Mouse (Mus musculus): ENCODE data around the gene Txndc2. TPM values are rescaled to one million over a fixed set of nuclear protein-coding genes. Genes with fewer than 3 reads are reported as not detected.

Txndc2 gene
- total RNA-seq (2012; rRNA removed) (not detected in 2 replicates), polyA plus RNA-seq (2012; ENCODE audit: insufficient read depth in 1 of 2, insufficient read length in 2 of 2, low read depth in 1 of 2, low replicate concordance in 2 of 2, missing spikeins in 1 of 2) (not detected)

DNA sequence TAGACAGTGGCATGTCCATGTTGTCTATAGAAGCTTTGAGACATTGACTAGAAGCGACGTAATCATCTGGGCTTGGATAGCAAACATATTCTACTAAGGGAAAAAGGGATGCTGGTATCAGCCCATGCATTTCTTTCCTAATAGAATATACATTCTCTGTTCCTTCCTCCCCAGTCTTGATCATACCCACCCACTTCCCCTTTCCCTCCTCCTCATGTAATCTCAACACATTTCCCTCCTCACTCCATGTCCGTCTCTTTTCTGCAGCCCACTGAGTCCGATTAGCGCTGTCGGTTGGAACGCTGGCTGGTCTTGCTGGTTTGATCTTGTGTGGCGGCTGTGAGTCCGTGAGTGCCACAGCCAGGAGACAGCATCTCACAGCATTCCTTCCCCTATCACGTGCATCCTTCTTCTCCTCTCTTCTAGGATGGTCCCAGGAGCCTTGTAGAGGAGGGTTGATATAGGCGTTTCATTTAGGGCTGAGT, at the start of gene Txndc2:
TSS of gene Txndc2 (minus strand) at position 435 of the 485 bp plus-strand sequence.
- no peaks in the 10 kb centered on the region for H3K9me3 ChIP-seq (replicated peaks; ENCODE audit: insufficient read depth, low read length)
- H3K4me3 ChIP-seq (ENCODE audit: control insufficient read depth in 1 of 2, insufficient read depth in 1 of 2, low read depth in 2 of 2, low read length in 2 of 2): no peak within 1 kb of the TSS
- no peak within 1 kb of the TSS for H3K9ac ChIP-seq (ENCODE audit: control insufficient read depth, low read depth, low read length, poor library complexity, severe bottlenecking)
- peaks cover 0 to 2% of the 10 kb centered on the region in 2 experiments; a peak in 1 of 4 replicates for H3K27me3 ChIP-seq (ENCODE audit: control insufficient read depth in 1 of 2, insufficient read depth in 2 of 2, low read length in 2 of 2)
- H3K36me3 ChIP-seq (ENCODE audit: control insufficient read depth in 1 of 2, insufficient read depth in 2 of 2, low read length in 2 of 2): no peaks in the 10 kb centered on the region
- peak; percentile 25 for DNase-seq (ENCODE audit: low read depth, low spot score)
- no peak within 1 kb of the TSS for H3K27ac ChIP-seq (ENCODE audit: control insufficient read depth, low read depth, low read length)
- no peak for TF ChIP-seq BHLHE40 (IDR thresholded peaks at IDR 0.05; ENCODE audit: borderline replicate concordance, low read depth, low read length)
- TF ChIP-seq EP300 (IDR thresholded peaks at IDR 0.05; ENCODE audit: low read depth in 1 of 2, low read length in 2 of 2): no peak
- no peak for TF ChIP-seq E2F4 (IDR thresholded peaks at IDR 0.05; ENCODE audit: borderline replicate concordance, low read depth, low read length)
- TF ChIP-seq USF2 (IDR thresholded peaks at IDR 0.05; ENCODE audit: borderline replicate concordance in 1 of 2, insufficient read depth in 1 of 2, low read depth in 1 of 2, low read length in 2 of 2): no peak
- TF ChIP-seq HCFC1 (IDR thresholded peaks at IDR 0.05; ENCODE audit: low read depth, low read length): no peak
- no peak for TF ChIP-seq TAL1 (IDR thresholded peaks at IDR 0.05; ENCODE audit: low read length)
- no peak for TF ChIP-seq ZNF384 (IDR thresholded peaks at IDR 0.05; ENCODE audit: low read depth, low read length)
- no peak for TF ChIP-seq ZKSCAN1 (IDR thresholded peaks at IDR 0.05; ENCODE audit: low read depth, low read length)
- no peak for TF ChIP-seq TBP (IDR thresholded peaks at IDR 0.05; ENCODE audit: low read depth, low read length)
- no peak for TF ChIP-seq UBTF (IDR thresholded peaks at IDR 0.05; ENCODE audit: borderline replicate concordance, insufficient read depth, low read depth, low read length)
- TF ChIP-seq KAT2A (conservative IDR thresholded peaks at IDR 0.05; ENCODE audit: low read depth, low read length): no peak
- TF ChIP-seq GATA1 (IDR thresholded peaks at IDR 0.05; ENCODE audit: low read depth, low read length): no peak
- no peak for TF ChIP-seq ZMIZ1 (IDR thresholded peaks at IDR 0.05; ENCODE audit: low read depth, low read length)
- TF ChIP-seq JUND (IDR thresholded peaks at IDR 0.05; ENCODE audit: low read depth, low read length): no peak
- no peak for TF ChIP-seq MAZ (IDR thresholded peaks at IDR 0.05; ENCODE audit: low read depth, low read length)
- TF ChIP-seq ELF1 (IDR thresholded peaks at IDR 0.05; ENCODE audit: low read depth, low read length): no peak
- TF ChIP-seq GABPA (IDR thresholded peaks at IDR 0.05; ENCODE audit: low read depth, low read length): no peak
- no peak for TF ChIP-seq ETS1 (IDR thresholded peaks at IDR 0.05; ENCODE audit: low read depth, low read length)
- no peak for TF ChIP-seq ZC3H11A (IDR thresholded peaks at IDR 0.05; ENCODE audit: low read depth, low read length)
- TF ChIP-seq MYB (IDR thresholded peaks at IDR 0.05; ENCODE audit: low read depth, low read length): no peak
- H3K79me2 ChIP-seq (ENCODE audit: control insufficient read depth, insufficient read depth, low read length, poor library complexity): no peaks in the 10 kb centered on the region
- H3K4me1 ChIP-seq (ENCODE audit: control insufficient read depth in 1 of 2, insufficient read depth in 2 of 2, low read length in 2 of 2): no peaks in the 10 kb centered on the region

DNA sequence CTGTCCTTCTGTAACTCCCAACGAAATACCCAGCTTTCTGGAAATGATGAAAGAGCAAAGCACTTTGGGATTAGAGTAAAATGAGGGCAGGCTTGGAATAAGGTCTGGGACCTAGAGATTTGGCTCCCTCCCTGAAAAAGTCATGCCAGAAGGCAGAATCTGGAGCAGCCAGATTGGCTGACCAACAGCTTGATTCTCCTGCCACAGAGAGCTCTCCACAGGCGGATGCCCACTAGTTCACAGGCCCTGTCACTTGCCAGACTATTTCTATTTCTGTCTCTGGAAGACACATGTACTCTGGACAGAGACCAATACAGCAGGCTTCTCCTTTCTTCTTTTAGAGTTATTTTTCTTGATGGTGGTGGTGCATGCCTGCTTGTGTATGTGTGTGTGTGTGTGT, 41.8 kb upstream of the Txndc2 start:
- H3K36me3 ChIP-seq (ENCODE audit: control insufficient read depth in 1 of 2, insufficient read depth in 2 of 2, low read length in 2 of 2): no peaks in the 10 kb centered on the region
- H3K9ac ChIP-seq (ENCODE audit: control insufficient read depth, low read depth, low read length, poor library complexity, severe bottlenecking): no peak overlapping the region
- no peaks in the 10 kb centered on the region for H3K9me3 ChIP-seq (replicated peaks; ENCODE audit: insufficient read depth, low read length)
- no peak for DNase-seq (ENCODE audit: low read depth, low spot score)
- H3K4me3 ChIP-seq (ENCODE audit: control insufficient read depth in 1 of 2, insufficient read depth in 1 of 2, low read depth in 2 of 2, low read length in 2 of 2): no peak overlapping the region
- no peaks in the 10 kb centered on the region for H3K27me3 ChIP-seq (ENCODE audit: control insufficient read depth in 1 of 2, insufficient read depth in 2 of 2, low read length in 2 of 2)
- no peaks in the 10 kb centered on the region for H3K79me2 ChIP-seq (ENCODE audit: control insufficient read depth, insufficient read depth, low read length, poor library complexity)
- no peak overlapping the region for H3K27ac ChIP-seq (ENCODE audit: control insufficient read depth, low read depth, low read length)
- TF ChIP-seq RAD21 (IDR thresholded peaks at IDR 0.05; ENCODE audit: low read depth, low read length) (no peak), UBTF (IDR thresholded peaks at IDR 0.05; ENCODE audit: borderline replicate concordance, insufficient read depth, low read depth, low read length) (no peak), GATA1 (IDR thresholded peaks at IDR 0.05; ENCODE audit: low read depth, low read length) (no peak), MAX (IDR thresholded peaks at IDR 0.05; ENCODE audit: low read length) (no peak), E2F4 (IDR thresholded peaks at IDR 0.05; ENCODE audit: borderline replicate concordance, low read depth, low read length) (no peak)
- H3K4me1 ChIP-seq (ENCODE audit: control insufficient read depth in 1 of 2, insufficient read depth in 2 of 2, low read length in 2 of 2): no peaks in the 10 kb centered on the region
